Mouse (Mus musculus): Measurements from ENCODE around the gene 9130409I23Rik. TPM values are rescaled to one million over a fixed set of nuclear protein-coding genes. Genes with fewer than 3 reads are reported as not detected.

Gene 9130409I23Rik
- total and polyA plus RNA-seq, 3 experiments = not detected

- Histone ChIP-seq H3K27me3 (ENCODE audit: control insufficient read depth, insufficient read depth, low read length) (no peaks in the 10 kb centered on the region), H3K9ac (ENCODE audit: low read depth, low read length) (no peak overlapping the region), H3K79me2 (replicated peaks; ENCODE audit: control insufficient read depth, insufficient read depth, low read length) (no peaks in the 10 kb centered on the region), H3K4me1 (ENCODE audit: control insufficient read depth, insufficient read depth, low read length) (no peaks in the 10 kb centered on the region), H3K36me3 (ENCODE audit: control insufficient read depth, insufficient read depth, low read length) (no peaks in the 10 kb centered on the region), H3K27ac (no peak overlapping the region), H3K4me3 (no peak overlapping the region)
- intact Hi-C loops (cut with DNase I) = no loop called here
- 74% methylated on average over 12 of the region's 12 CpGs for WGBS
- TF ChIP-seq CTCF (IDR thresholded peaks at IDR 0.05) (no peak), EP300 (IDR thresholded peaks at IDR 0.05; ENCODE audit: insufficient read depth, low read depth, low read length) (no peak), POLR2A (IDR thresholded peaks at IDR 0.05; ENCODE audit: insufficient read depth, low read depth, low read length) (no peak)
- no peak for DNase-seq
Observed at GRCm38 (mm10) chr1:181090048-181090447, 39.0 kb downstream of the 9130409I23Rik start.

Other genes starting within 250 kb of the 9130409I23Rik start
- gene H3f3a, start 237.3 kb upstream of the 9130409I23Rik start, total RNA-seq (2021) = 100 to 1,000 TPM; 405 to 430 TPM
- 258 and 363 TPM in 2 replicates for gene H3f3a, start 237.3 kb upstream of the 9130409I23Rik start, polyA plus RNA-seq (2012; rRNA removed)
- gene Sde2, start 200.1 kb upstream of the 9130409I23Rik start, total RNA-seq (2021) = 10 to 100 TPM; 11.7 to 12.1 TPM
- gene Sde2, start 200.1 kb upstream of the 9130409I23Rik start, polyA plus RNA-seq (2012; rRNA removed) = 5.0 and 9.8 TPM in 2 replicates
- not detected for gene Lefty2, start 158.1 kb upstream of the 9130409I23Rik start, total RNA-seq (2021)
- 0.08 and 0.15 TPM in 2 replicates for gene Lefty2, start 158.1 kb upstream of the 9130409I23Rik start, polyA plus RNA-seq (2012; rRNA removed)
- 10 to 100 TPM; 10.3 to 12.4 TPM for gene Pycr2, start 146.9 kb upstream of the 9130409I23Rik start, total RNA-seq (2021)
- 12.7 and 13.9 TPM in 2 replicates for gene Pycr2, start 146.9 kb upstream of the 9130409I23Rik start, polyA plus RNA-seq (2012; rRNA removed)
- gene Lefty1, start 116.2 kb upstream of the 9130409I23Rik start, total RNA-seq (2021) = under 1 TPM; 0.41 to 0.57 TPM
- 3.0 and 3.3 TPM in 2 replicates for gene Lefty1, start 116.2 kb upstream of the 9130409I23Rik start, polyA plus RNA-seq (2012; rRNA removed)
- gene Tmem63a, start 108.9 kb upstream of the 9130409I23Rik start, total RNA-seq (2021) = 10 to 100 TPM; 13.2 to 15.8 TPM
- 27.5 and 34.5 TPM in 2 replicates for gene Tmem63a, start 108.9 kb upstream of the 9130409I23Rik start, polyA plus RNA-seq (2012; rRNA removed)
- 10 to 100 TPM; 29.8 to 40.4 TPM for gene Ephx1, start 30.3 kb upstream of the 9130409I23Rik start, total RNA-seq (2021)
- 41.1 and 45.1 TPM in 2 replicates for gene Ephx1, start 30.3 kb upstream of the 9130409I23Rik start, polyA plus RNA-seq (2012; rRNA removed)
- gene Nvl, start 93.0 kb downstream of the 9130409I23Rik start, total RNA-seq (2021) = 1 to 10 TPM; 7.4 TPM
- gene Nvl, start 93.0 kb downstream of the 9130409I23Rik start, polyA plus RNA-seq (2012; rRNA removed) = 4.7 and 8.4 TPM in 2 replicates
- gene Cnih4, start 93.5 kb downstream of the 9130409I23Rik start, total RNA-seq (2021) = 10 to 100 TPM; 43.8 to 50.3 TPM
- 22.2 and 34.2 TPM in 2 replicates for gene Cnih4, start 93.5 kb downstream of the 9130409I23Rik start, polyA plus RNA-seq (2012; rRNA removed)
- gene Wdr26, start 160.8 kb downstream of the 9130409I23Rik start, total RNA-seq (2021) = 10 to 100 TPM; 86.3 to 99.7 TPM
- gene Wdr26, start 160.8 kb downstream of the 9130409I23Rik start, polyA plus RNA-seq (2012; rRNA removed) = 30.2 and 52.4 TPM in 2 replicates